Mouse (Mus musculus) liver, embryonic 11.5 days (tissue): Measurements from ENCODE around the gene Atp6v1g1. TPM values are rescaled to one million over a fixed set of nuclear protein-coding genes. Genes with fewer than 3 reads are reported as not detected.

Source experiments
- ATAC-seq: fragments of 200-750 bp; cut with Nextera tagmentation; replicated peaks from 2 replicates; pipeline ENCODE4 v1.8.0; 2017; ENCODE audit warnings: moderate number of reproducible peaks, mild to moderate bottlenecking, moderate TSS enrichment, moderate library complexity; ENCODE audit not compliant: low FRiP score
- DNase-seq: peaks from one replicate; pipeline ENCODE4 v3.0.0-alpha.2; 2017; ENCODE audit warnings: low spot score
- H3K27ac ChIP-seq: fragments of 300-500 bp; sonication (generic); 2 replicates; pipeline ENCODE4 v1.5.1; 2014; ENCODE audit warnings: mild to moderate bottlenecking, low read depth, low read length, control low read depth
- H3K27me3 ChIP-seq: fragments of 300-500 bp; sonication (generic); replicated peaks from 2 replicates; pipeline ENCODE4 v1.6.1; 2014; ENCODE audit warnings: low read length, mixed read lengths; ENCODE audit not compliant: control insufficient read depth, insufficient read depth
- H3K36me3 ChIP-seq: fragments of 300-500 bp; sonication (generic); 2 replicates; pipeline ENCODE4 v1.6.1; 2014; ENCODE audit warnings: mild to moderate bottlenecking, low read length, moderate library complexity, mixed read lengths; ENCODE audit not compliant: control insufficient read depth, insufficient read depth
- H3K4me1 ChIP-seq: fragments of 300-500 bp; sonication (generic); replicated peaks from 2 replicates; pipeline ENCODE4 v1.6.1; 2014; ENCODE audit warnings: low read length, mixed read lengths; ENCODE audit not compliant: control insufficient read depth, insufficient read depth
- H3K4me2 ChIP-seq: fragments of 300-500 bp; sonication (generic); 2 replicates; pipeline ENCODE4 v1.6.1; 2014; ENCODE audit warnings: mild to moderate bottlenecking, control low read depth, moderate library complexity
- H3K4me3 ChIP-seq: fragments of 300-500 bp; sonication (generic); 2 replicates; pipeline ENCODE4 v1.5.1; 2014; ENCODE audit warnings: low read depth, low read length, control low read depth
- H3K9ac ChIP-seq: fragments of 300-500 bp; sonication (generic); 2 replicates; pipeline ENCODE4 v1.6.1; 2014; ENCODE audit warnings: low read depth, low read length, control low read depth
- H3K9me3 ChIP-seq: fragments of 300-500 bp; sonication (generic); 2 replicates; pipeline ENCODE4 v1.6.1; 2016; ENCODE audit warnings: low read length, inconsistent platforms, mixed read lengths; ENCODE audit not compliant: control insufficient read depth
- WGBS: fragments of 180-500 bp; shearing (Covaris S2); extraction: QIAGEN DNeasy Blood & Tissue Kit; methylation state at CpG from one replicate; pipeline ENCODE4 v1.1.7; 2014; 5-methylcytosine and 5-hydroxymethylcytosine counted together
- polyA plus RNA-seq: library from polyadenylated mRNA; unstranded; fragments of >200 nt; fragmentation: Nextera tagmentation; extraction: Ambion mirVana; gene quantifications from 2 replicates; pipeline ENCODE4 v1.2.1, GENCODE M21; 2014

Gene Atp6v1g1
- polyA plus RNA-seq, result 191 and 204 TPM in 2 replicates

- H3K9me3 ChIP-seq, result no peaks in the 10 kb centered on the region
- DNase-seq (peak; percentile 90), ATAC-seq (peak; percentile 94)
- peak within 1 kb of the TSS; percentile 87 for H3K4me3 ChIP-seq
- H3K27ac ChIP-seq, result peak within 1 kb of the TSS; percentile 73
- peak within 1 kb of the TSS; percentile 95 for H3K9ac ChIP-seq
- H3K4me1 ChIP-seq, result peaks cover 19% of the 10 kb centered on the region
- H3K36me3 ChIP-seq, result peaks cover 13% of the 10 kb centered on the region
- H3K27me3 ChIP-seq, result no peaks in the 10 kb centered on the region
- H3K4me2 ChIP-seq, result peak within 1 kb of the TSS; percentile 77
- WGBS, result under 1% methylated on average over 53 of the region's 57 CpGs
Observed at GRCm38 (mm10) chr4:63544494-63545230, at the start of gene Atp6v1g1. Gene Atp6v1g1, plus strand, starts transcription at chr4:63544772.

GRCm38 (mm10) chr4:63494967-63495914 is 49.3 kb upstream of the Atp6v1g1 start:
- Histone ChIP-seq H3K36me3 (no peaks in the 10 kb centered on the region), H3K9ac (peak overlapping the region; percentile 60), H3K4me3 (peak overlapping the region; percentile 66), H3K27me3 (peaks cover 41% of the 10 kb centered on the region), H3K9me3 (no peaks in the 10 kb centered on the region), H3K27ac (no peak overlapping the region), H3K4me2 (peak overlapping the region; percentile 86), H3K4me1 (peaks cover 11% of the 10 kb centered on the region; the same call in 1 of the 2 replicates)
- DNase-seq (peak; percentile 57), ATAC-seq (peak; percentile 44)
- 1% methylated on average over 95 of the region's 107 CpGs for WGBS

- ATAC-seq (peak; percentile 76), DNase-seq (peak; percentile 76)
- Histone ChIP-seq H3K4me2 (peak within 1 kb of the TSS; percentile 86), H3K27ac (no peak within 1 kb of the TSS), H3K4me3 (peak within 1 kb of the TSS; percentile 66), H3K27me3 (peaks cover 44% of the 10 kb centered on the region), H3K9me3 (no peaks in the 10 kb centered on the region), H3K36me3 (no peaks in the 10 kb centered on the region), H3K9ac (peak within 1 kb of the TSS; percentile 60), H3K4me1 (peaks cover 11% of the 10 kb centered on the region; the same call in 1 of the 2 replicates)
- 0% methylated on average over 25 of the region's 34 CpGs for WGBS
Observed at GRCm38 (mm10) chr4:63495915-63496278, 48.7 kb upstream of the Atp6v1g1 start, which contains the start of gene Whrn. Gene Whrn, minus strand, starts transcription at chr4:63495991.

DNA sequence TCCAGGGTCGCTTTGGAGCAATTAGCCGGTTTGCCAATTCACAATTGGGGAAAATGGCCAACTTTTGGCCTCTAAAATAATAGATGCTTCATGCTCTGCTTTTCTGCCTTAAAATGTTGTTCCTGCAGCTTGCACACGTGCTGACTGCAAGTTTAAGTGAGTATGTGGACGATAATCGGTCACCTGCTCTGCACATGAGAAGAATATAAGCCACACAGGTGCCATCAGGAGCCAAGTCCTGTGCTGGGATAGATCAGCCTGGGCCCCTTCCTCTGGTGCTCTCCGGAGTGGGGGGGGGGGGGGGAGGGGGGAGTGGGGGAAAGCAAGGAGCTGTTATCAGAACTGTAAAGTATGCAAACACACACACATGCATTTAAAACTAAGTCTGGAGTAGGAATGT is 48.3 kb upstream of the Atp6v1g1 start:
- H3K27ac ChIP-seq, result no peak overlapping the region
- no peaks in the 10 kb centered on the region for H3K36me3 ChIP-seq
- H3K9ac ChIP-seq, result peak overlapping the region; percentile 46; the same call in 1 of the 2 replicates
- ATAC-seq, result no peak; the same call in 1 of the 2 replicates
- H3K4me1 ChIP-seq, result peaks cover 11% of the 10 kb centered on the region; the same call in 1 of the 2 replicates
- 18% methylated on average over 5 of the region's 6 CpGs for WGBS
- peaks cover 44% of the 10 kb centered on the region for H3K27me3 ChIP-seq
- peak overlapping the region; percentile 86 for H3K4me2 ChIP-seq
- H3K9me3 ChIP-seq, result no peaks in the 10 kb centered on the region
- H3K4me3 ChIP-seq, result peak overlapping the region; percentile 66
- no peak for DNase-seq

- DNase-seq (no peak), ATAC-seq (no peak)
- Histone ChIP-seq H3K27ac (no peak overlapping the region), H3K27me3 (peaks cover 33% of the 10 kb centered on the region), H3K4me3 (no peak overlapping the region), H3K36me3 (no peaks in the 10 kb centered on the region), H3K4me1 (peaks cover 11% of the 10 kb centered on the region; the same call in 1 of the 2 replicates), H3K9me3 (no peaks in the 10 kb centered on the region), H3K9ac (no peak overlapping the region), H3K4me2 (no peak overlapping the region)
- WGBS, result 32% methylated on average over 3 of the region's 3 CpGs
Observed at GRCm38 (mm10) chr4:63498346-63498745, 46.2 kb upstream of the Atp6v1g1 start.

- H3K9me3 ChIP-seq, result no peaks in the 10 kb centered on the region
- H3K9ac ChIP-seq, result no peak overlapping the region
- DNase-seq (no peak), ATAC-seq (no peak)
- peaks cover 7% of the 10 kb centered on the region for H3K27me3 ChIP-seq
- H3K27ac ChIP-seq, result no peak overlapping the region
- H3K4me3 ChIP-seq, result no peak overlapping the region
- H3K36me3 ChIP-seq, result no peaks in the 10 kb centered on the region
- no peaks in the 10 kb centered on the region for H3K4me1 ChIP-seq
- no peak overlapping the region for H3K4me2 ChIP-seq
- 56% methylated on average over 5 of the region's 5 CpGs for WGBS
Observed at GRCm38 (mm10) chr4:63501050-63501449, 43.5 kb upstream of the Atp6v1g1 start.

GRCm38 (mm10) chr4:63503949-63504348 is 40.6 kb upstream of the Atp6v1g1 start:
- peaks cover 3% of the 10 kb centered on the region; the same call in 1 of the 2 replicates for H3K27me3 ChIP-seq
- H3K4me2 ChIP-seq, result no peak overlapping the region
- ATAC-seq, result no peak
- H3K9me3 ChIP-seq, result no peaks in the 10 kb centered on the region
- H3K9ac ChIP-seq, result no peak overlapping the region
- no peaks in the 10 kb centered on the region for H3K4me1 ChIP-seq
- no peak overlapping the region for H3K4me3 ChIP-seq
- no peak overlapping the region for H3K27ac ChIP-seq
- no peaks in the 10 kb centered on the region for H3K36me3 ChIP-seq
- WGBS, result 53% methylated on average over 5 of the region's 5 CpGs
- DNase-seq, result no peak

GRCm38 (mm10) chr4:63507478-63507877 is 37.1 kb upstream of the Atp6v1g1 start:
- Histone ChIP-seq H3K4me1 (no peaks in the 10 kb centered on the region), H3K9me3 (no peaks in the 10 kb centered on the region), H3K27me3 (no peaks in the 10 kb centered on the region), H3K9ac (no peak overlapping the region), H3K27ac (no peak overlapping the region), H3K4me2 (no peak overlapping the region), H3K36me3 (no peaks in the 10 kb centered on the region), H3K4me3 (no peak overlapping the region)
- DNase-seq, result no peak
- ATAC-seq, result no peak
- WGBS, result 69% methylated on average over 5 of the region's 5 CpGs
